Mouse (Mus musculus) hindbrain, embryonic 12.5 days (tissue): Measurements from ENCODE around the gene Dok3. TPM values are rescaled to one million over a fixed set of nuclear protein-coding genes. Genes with fewer than 3 reads are reported as not detected.
"Not testable (repeated sequence)": the region's sequence is repeated elsewhere in the genome, so short reads cannot be mapped to it uniquely, and the experiment has no call there.

ENCODE experiments used
- ATAC-seq: fragments of 200-750 bp; cut with Nextera tagmentation; 2 replicates; pipeline ENCODE4 v1.8.0; 2017; ENCODE audit warnings: moderate TSS enrichment; ENCODE audit not compliant: low FRiP score
- H3K27ac ChIP-seq: fragments of 300-500 bp; sonication (generic); 2 replicates; pipeline ENCODE4 v1.5.1; 2016; ENCODE audit warnings: mild to moderate bottlenecking
- H3K27me3 ChIP-seq: fragments of 300-500 bp; sonication (generic); 2 replicates; pipeline ENCODE4 v1.6.1; 2016; ENCODE audit warnings: mild to moderate bottlenecking
- H3K36me3 ChIP-seq: fragments of 300-500 bp; sonication (generic); 2 replicates; pipeline ENCODE4 v1.6.1; 2016; ENCODE audit warnings: mild to moderate bottlenecking
- H3K4me1 ChIP-seq: fragments of 300-500 bp; sonication (generic); 2 replicates; pipeline ENCODE4 v1.6.1; 2016
- H3K4me2 ChIP-seq: fragments of 300-500 bp; sonication (generic); replicated peaks from 2 replicates; pipeline ENCODE4 v1.6.1; 2016; ENCODE audit warnings: mild to moderate bottlenecking
- H3K4me3 ChIP-seq: fragments of 300-500 bp; sonication (generic); 2 replicates; pipeline ENCODE4 v1.5.1; 2016; ENCODE audit warnings: mild to moderate bottlenecking
- H3K9ac ChIP-seq: fragments of 300-500 bp; sonication (generic); 2 replicates; pipeline ENCODE4 v1.6.1; 2016; ENCODE audit warnings: mild to moderate bottlenecking, moderate library complexity
- H3K9me3 ChIP-seq: fragments of 300-500 bp; sonication (generic); replicated peaks from 2 replicates; pipeline ENCODE4 v1.6.1; 2016; ENCODE audit warnings: mild to moderate bottlenecking
- WGBS: fragments of 180-500 bp; shearing (Covaris S2); methylation state at CpG from one replicate; pipeline ENCODE4 v1.1.7; 2016; 5-methylcytosine and 5-hydroxymethylcytosine counted together
- polyA plus RNA-seq: library from polyadenylated mRNA; unstranded; fragments of >200 nt; fragmentation: Nextera tagmentation; extraction: Ambion mirVana; gene quantifications from 2 replicates; pipeline ENCODE4 v1.2.1, GENCODE M21; 2016

The Dok3 gene
- polyA plus RNA-seq = 3.7 and 4.7 TPM in 2 replicates

DNA sequence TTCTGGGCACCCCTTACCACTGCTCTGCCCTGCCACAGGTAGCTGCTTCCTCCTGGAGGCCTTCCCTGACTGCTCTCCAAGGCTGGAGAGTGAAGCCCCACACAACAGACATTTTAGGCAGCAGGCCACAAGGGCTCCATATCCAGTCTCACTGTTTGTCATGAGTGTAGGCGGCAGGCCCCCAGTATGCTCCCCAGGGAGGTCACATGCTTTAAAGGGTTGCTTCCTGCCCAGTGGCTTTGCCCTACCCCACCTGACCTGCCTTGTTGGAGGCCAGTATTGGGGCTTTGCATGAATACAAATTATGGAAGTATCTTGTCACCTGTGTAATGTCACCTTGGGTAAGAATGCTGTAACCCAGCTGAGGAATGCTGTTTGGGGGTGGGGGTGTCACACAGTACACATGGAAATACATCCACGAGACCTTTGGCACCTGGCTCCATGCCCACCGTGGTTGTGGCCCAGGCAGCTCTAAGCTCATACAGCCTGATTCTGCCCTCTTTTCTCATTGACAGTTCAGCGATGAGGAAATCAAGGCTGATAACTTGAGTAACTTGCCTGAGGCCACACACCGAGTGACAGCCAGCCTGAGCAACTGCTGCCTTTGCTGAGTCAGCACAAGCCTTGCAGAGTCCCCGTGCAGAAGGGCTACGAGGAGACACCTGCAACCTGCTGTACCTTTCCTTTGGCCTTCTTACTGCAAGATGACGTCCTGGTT lies at the start of gene Dok3:
Gene Dok3 (minus strand): TSS at position 99 of the 718 bp plus-strand sequence.
- H3K4me2 ChIP-seq = no peak within 1 kb of the TSS
- H3K36me3 ChIP-seq = peaks cover 59% of the 10 kb centered on the region
- H3K9ac ChIP-seq = no peak within 1 kb of the TSS
- ATAC-seq = no peak
- no peak within 1 kb of the TSS for H3K4me3 ChIP-seq
- WGBS = 85% methylated on average over 8 of the region's 8 CpGs
- H3K27me3 ChIP-seq = no peaks in the 10 kb centered on the region
- no peak within 1 kb of the TSS for H3K27ac ChIP-seq
- no peaks in the 10 kb centered on the region for H3K9me3 ChIP-seq
- H3K4me1 ChIP-seq = no peaks in the 10 kb centered on the region

DNA sequence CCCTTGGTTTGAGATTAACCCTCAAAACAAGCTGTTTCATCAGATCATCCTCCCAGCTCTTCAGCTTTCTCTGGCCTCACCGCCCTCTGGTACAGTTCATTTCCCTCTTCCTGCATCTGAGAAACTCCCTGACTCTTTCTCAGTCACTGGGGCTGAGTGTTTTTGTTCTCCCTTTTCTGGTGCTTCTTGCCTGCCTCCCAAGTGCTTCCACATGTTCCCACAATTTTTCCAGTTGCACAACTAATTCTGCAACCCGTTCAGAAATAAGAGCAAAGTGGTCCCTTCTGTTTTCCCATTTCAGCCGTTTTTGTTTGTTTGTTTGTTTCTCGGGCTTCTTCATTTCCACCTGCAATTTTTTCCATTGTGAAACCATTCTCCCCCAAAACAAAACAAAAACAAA lies 49.0 kb upstream of the Dok3 start:
- no peaks in the 10 kb centered on the region for H3K4me1 ChIP-seq
- no peaks in the 10 kb centered on the region for H3K9me3 ChIP-seq
- H3K4me2 ChIP-seq = no peak overlapping the region
- ATAC-seq = no peak
- no peak overlapping the region for H3K4me3 ChIP-seq
- no peak overlapping the region for H3K9ac ChIP-seq
- no peaks in the 10 kb centered on the region for H3K27me3 ChIP-seq
- no peaks in the 10 kb centered on the region for H3K36me3 ChIP-seq
- H3K27ac ChIP-seq = no peak overlapping the region
- WGBS = 76% methylated on average over 4 of the region's 4 CpGs

DNA sequence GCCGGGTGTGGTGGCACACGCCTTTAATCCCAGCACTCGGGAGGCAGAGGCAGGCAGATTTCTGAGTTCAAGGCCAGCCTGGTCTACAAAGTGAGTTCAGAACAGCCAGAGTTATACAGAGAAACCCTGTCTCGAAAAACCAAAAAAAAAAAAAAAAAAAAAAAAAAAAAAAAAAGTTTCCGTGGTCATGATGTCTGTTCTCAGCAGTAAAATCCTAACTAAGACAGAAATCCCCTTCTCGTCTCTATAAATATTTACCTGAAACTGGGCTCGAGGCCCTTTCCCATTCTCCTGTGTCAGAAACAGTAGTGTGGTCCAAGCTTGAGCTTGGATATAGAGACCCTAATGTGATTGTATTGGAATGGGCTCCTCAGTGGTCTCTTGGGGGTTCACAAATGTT lies 47.8 kb upstream of the Dok3 start:
- not testable (repeated sequence) for H3K4me2 ChIP-seq, H3K27me3 ChIP-seq, H3K9ac ChIP-seq, H3K4me3 ChIP-seq, H3K4me1 ChIP-seq, ATAC-seq, H3K9me3 ChIP-seq, H3K36me3 ChIP-seq, H3K27ac ChIP-seq
- WGBS = 87% methylated on average over 7 of the region's 7 CpGs

DNA sequence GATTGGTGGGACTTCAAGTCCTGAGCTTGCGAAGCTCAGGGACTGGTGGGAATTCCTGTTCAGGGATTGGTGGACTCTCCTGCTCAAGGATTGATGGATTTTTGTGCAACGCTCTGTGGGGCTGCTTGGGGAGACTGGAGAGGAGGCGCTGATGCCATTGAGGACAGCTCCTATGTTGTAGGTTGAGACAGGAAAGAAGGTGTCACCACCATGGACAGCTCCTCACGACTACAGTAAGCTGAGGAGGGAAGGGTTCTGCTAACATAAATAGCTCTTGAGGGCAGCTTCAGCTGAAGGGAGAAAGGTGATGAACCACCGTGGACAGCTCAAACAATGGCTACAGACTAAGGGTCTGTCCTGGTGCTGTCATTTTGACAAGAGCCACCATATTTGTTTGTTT lies 46.8 kb upstream of the Dok3 start:
- no peak for ATAC-seq
- H3K9me3 ChIP-seq = no peaks in the 10 kb centered on the region
- no peak overlapping the region for H3K9ac ChIP-seq
- no peaks in the 10 kb centered on the region for H3K36me3 ChIP-seq
- no peak overlapping the region for H3K27ac ChIP-seq
- no peak overlapping the region for H3K4me2 ChIP-seq
- no peaks in the 10 kb centered on the region for H3K27me3 ChIP-seq
- peaks cover 8% of the 10 kb centered on the region for H3K4me1 ChIP-seq
- 59% methylated on average over 5 of the region's 5 CpGs for WGBS
- H3K4me3 ChIP-seq = no peak overlapping the region

DNA sequence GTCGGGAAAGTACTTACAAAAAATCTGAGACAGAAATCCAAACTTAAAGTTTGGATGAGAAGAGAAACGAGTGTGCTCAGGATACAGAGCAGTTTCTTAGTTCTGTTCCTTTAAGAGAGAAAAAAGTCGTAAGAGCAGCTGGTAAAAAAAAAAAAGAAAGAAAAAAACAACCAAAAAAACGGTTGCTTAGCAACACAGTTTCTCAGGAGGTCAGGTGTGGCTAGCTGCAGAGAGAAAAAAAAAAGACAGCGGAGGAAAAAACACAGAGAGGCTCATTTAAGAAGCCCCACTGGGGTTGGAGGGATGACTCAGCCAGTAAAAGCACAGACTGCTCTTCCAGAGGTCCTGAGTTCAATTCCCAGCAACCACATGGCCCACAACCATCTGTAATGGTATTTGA lies 45.2 kb upstream of the Dok3 start:
- H3K9ac ChIP-seq = no peak overlapping the region
- no peaks in the 10 kb centered on the region for H3K36me3 ChIP-seq
- H3K4me3 ChIP-seq = no peak overlapping the region
- H3K27ac ChIP-seq = no peak overlapping the region
- ATAC-seq = no peak
- WGBS = 69% methylated on average over 5 of the region's 5 CpGs
- no peaks in the 10 kb centered on the region for H3K27me3 ChIP-seq
- H3K4me1 ChIP-seq = peaks cover 16% of the 10 kb centered on the region
- no peak overlapping the region for H3K4me2 ChIP-seq
- no peaks in the 10 kb centered on the region for H3K9me3 ChIP-seq

DNA sequence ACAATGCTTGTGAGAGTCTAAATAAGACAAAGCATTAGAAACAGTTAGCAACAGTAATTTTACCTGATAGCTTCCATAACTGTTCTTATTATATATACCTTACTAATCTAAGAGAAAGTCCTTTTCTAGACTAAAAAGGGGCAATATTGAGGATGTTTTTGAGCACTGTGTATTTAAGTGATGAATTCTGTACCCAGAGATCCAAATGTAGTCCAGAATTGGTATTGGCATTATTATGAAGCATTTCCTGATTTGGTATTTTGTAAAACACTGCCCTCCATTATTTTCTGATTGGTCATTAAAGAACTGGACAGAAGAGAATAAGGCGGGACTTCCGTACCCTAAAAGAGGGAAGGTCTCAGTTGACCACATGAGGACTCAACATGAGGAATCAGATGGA lies 44.3 kb upstream of the Dok3 start, which contains the start of gene Tmed9:
Gene Tmed9 (plus strand): TSS at position 301 of the 400 bp plus-strand sequence.
- ATAC-seq = no peak
- Histone ChIP-seq H3K9me3 (no peaks in the 10 kb centered on the region), H3K4me1 (peaks cover 21% of the 10 kb centered on the region), H3K27ac (no peak within 1 kb of the TSS), H3K36me3 (no peaks in the 10 kb centered on the region), H3K4me3 (no peak within 1 kb of the TSS), H3K4me2 (no peak within 1 kb of the TSS), H3K9ac (no peak within 1 kb of the TSS), H3K27me3 (no peaks in the 10 kb centered on the region)
- WGBS = 96% methylated on average over 2 of the region's 2 CpGs

DNA sequence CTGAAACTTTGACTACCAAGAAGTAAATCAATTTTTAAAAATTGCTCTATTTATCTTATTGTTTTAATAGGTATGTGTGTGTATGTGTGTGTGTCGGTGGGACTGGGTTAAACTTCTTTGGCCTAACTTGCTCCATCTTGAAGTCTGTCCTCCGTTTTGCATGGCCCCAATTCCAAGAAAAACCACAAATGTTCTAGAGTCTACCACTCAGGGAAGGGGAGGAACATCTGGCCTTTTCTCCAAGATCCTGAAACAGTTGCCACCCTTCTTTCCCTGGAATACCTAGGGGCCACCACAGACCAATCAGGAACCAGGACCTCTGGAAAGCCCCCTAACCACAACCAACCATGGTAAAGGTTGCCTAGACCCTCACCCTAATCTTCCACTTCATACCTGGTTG lies 42.9 kb upstream of the Dok3 start:
- Histone ChIP-seq H3K9ac (no peak overlapping the region), H3K4me1 (peaks cover 25% of the 10 kb centered on the region), H3K4me2 (peak overlapping the region; percentile 95), H3K27me3 (no peaks in the 10 kb centered on the region), H3K4me3 (no peak overlapping the region), H3K36me3 (0 out of 2 replicates have a peak, but pooled peaks cover 5% of the 10 kb centered on the region), H3K9me3 (no peaks in the 10 kb centered on the region), H3K27ac (no peak overlapping the region)
- no peak for ATAC-seq
- 88% methylated on average over 2 of the region's 2 CpGs for WGBS

DNA sequence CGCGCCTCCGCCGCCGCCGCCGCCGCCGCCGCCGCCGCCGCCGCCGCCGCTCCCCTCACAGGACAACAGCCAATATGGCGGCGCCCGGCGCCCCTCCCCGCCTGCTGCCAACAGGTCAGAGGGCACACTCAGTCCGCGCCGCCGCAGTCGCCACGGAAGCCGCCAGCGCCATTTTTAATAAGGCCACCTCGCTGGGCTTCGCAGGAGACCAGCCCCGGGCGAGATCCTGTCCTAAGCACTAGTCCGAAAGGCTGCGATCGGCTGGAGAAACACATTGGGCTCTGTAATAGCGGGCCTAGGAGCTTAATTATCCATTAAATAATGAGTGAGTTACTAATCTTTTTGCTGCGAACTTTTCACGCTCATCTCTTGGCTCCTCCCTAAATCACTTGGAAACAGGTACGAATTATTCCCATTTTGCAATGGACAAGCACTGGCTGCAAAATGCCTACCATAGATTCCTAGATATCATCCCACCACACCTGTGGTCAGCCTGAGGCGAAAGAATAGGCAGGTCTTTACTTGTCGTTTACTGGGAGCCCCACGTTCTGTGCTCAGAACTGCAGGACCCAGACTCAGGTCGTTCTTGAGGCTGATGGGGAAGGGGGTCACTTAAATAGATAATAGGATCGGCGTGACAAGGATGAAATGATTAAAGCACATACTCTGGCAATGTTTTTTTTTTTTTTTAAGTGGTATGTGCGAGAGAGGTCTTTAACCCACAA lies 42.1 kb upstream of the Dok3 start, which contains the start of gene Fam193b:
Gene Fam193b (minus strand): TSS at position 94 of the 725 bp plus-strand sequence.
- H3K4me1 ChIP-seq = peaks cover 25% of the 10 kb centered on the region
- 2% methylated on average over 40 of the region's 47 CpGs for WGBS
- peak; percentile 92 for ATAC-seq

DNA sequence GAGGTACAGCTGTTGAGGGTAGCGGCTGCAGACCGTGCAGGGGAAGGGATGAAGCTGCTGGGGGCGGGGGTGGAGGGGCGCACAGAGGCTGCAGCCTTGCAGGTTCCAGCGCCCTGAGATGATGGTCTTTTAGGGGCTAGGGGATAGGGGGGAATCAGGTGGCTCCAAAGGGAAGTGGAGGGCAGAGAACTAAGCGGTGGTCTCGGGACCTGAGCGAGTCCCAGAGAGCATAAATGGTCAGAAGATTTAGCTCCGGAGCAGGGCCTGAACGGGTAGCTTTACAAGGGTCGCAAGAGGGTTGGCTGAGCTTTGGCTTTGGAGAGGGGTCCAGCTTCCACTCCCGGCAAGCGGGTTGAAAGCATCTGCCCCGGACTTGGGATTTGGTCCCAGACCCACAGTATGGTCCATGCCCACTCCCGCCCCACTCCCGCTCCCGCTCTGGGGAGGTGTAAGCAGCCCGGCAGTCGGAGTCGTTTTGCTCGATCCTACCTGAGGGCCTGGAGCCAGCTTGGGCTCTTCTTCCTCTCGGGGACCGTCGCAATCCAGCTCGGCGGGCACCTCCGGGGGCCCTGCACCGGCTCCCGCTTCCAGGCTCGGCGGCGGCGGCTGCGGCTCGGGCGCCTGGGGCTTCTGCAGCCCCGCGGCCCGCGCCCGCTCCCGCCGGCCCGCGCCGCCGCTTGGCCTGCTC lies 41.3 kb upstream of the Dok3 start:
- H3K9ac ChIP-seq = peak overlapping the region; percentile 99
- H3K36me3 ChIP-seq = peaks cover 12% of the 10 kb centered on the region; the same call in 1 of the 2 replicates
- H3K27ac ChIP-seq = peak overlapping the region; percentile 93
- H3K4me3 ChIP-seq = peak overlapping the region; percentile 97
- H3K4me1 ChIP-seq = peaks cover 25% of the 10 kb centered on the region
- peak; percentile 86 for ATAC-seq
- H3K9me3 ChIP-seq = no peaks in the 10 kb centered on the region
- H3K27me3 ChIP-seq = no peaks in the 10 kb centered on the region
- WGBS = 0% methylated on average over 45 of the region's 47 CpGs
- H3K4me2 ChIP-seq = peak overlapping the region; percentile 95

More for the DNA sequence above, 42.1 kb upstream of the Dok3 start, which contains the start of gene Fam193b:
- H3K9me3 ChIP-seq = no peaks in the 10 kb centered on the region
- peak within 1 kb of the TSS; percentile 95 for H3K4me2 ChIP-seq
- H3K9ac ChIP-seq = peak within 1 kb of the TSS; percentile 99
- peak within 1 kb of the TSS; percentile 93 for H3K27ac ChIP-seq
- H3K4me3 ChIP-seq = peak within 1 kb of the TSS; percentile 97
- H3K27me3 ChIP-seq = no peaks in the 10 kb centered on the region
- 0 out of 2 replicates have a peak, but pooled peaks cover 5% of the 10 kb centered on the region for H3K36me3 ChIP-seq

DNA sequence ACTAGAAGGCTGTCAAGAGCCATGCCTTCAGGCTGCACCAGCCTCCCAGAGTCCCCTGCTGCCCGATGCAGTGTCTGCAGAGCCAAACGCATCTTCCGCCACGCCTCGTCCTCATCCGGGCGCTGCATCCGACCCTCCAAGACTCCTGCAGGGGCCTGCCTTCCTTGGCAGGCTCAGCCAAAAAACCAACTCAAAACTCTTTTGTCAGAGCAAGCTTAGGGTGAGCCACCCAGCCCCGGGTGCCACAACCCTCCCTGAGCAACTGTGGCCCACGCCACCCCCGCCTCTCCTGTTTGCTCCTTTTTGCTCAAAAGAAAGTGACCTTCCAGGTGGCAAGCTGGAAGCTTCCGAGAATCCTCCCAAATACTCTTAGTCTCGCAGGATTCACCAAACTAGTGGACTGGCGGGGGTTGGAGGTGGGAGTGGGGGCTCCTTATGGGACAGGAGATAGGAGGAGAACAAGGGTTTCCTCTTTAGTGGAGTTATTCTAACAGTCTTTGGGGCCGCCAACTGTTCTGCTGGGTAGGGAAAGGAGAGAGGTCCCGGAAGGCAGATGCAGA lies 40.7 kb upstream of the Dok3 start:
- H3K9ac ChIP-seq = peak overlapping the region; percentile 99
- no peaks in the 10 kb centered on the region for H3K9me3 ChIP-seq
- no peak for ATAC-seq
- peaks cover 25% of the 10 kb centered on the region for H3K4me1 ChIP-seq
- H3K27me3 ChIP-seq = no peaks in the 10 kb centered on the region
- peaks cover 12% of the 10 kb centered on the region; the same call in 1 of the 2 replicates for H3K36me3 ChIP-seq
- 7% methylated on average over 16 of the region's 16 CpGs for WGBS
- peak overlapping the region; percentile 93 for H3K27ac ChIP-seq
- peak overlapping the region; percentile 95 for H3K4me2 ChIP-seq
- peak overlapping the region; percentile 97 for H3K4me3 ChIP-seq

DNA sequence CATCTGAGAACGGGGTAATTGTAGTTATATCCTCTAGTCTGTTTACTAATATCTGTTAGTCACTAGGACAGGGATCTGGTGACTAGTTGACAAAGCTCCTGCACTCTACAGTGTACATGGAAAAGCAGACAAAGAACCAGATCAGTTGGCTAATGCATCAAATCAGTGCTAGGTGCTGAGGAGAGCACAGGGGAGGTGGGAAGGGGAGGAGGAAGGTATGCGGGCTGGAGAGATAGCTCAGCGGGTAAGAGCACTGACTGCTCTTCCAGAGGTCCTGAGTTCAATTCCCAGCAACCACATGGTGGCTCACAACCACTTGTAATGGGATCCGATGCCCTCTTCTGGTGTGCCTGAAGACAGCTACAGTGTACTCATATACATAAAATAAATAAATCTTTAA lies 39.4 kb upstream of the Dok3 start:
- ATAC-seq, H3K9ac ChIP-seq: not testable (repeated sequence)

DNA sequence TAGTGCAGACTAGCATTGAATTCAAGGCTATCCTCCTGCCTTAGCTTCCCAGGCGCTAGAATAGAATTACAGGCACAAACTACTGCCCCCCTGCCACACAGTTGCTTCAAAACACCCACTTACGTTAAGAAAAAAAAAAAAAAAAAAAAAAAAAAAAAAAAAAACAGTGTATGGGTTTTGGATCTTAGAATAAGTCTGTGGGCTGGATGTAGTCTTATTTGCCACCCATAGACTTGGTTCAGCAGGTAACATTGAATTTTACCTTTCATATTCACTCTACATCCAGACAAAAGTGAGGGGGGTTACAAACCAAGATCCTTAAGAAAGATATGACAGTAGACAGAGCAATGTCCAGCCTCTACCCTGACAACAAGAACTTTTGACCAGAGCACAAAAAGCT lies 38.9 kb upstream of the Dok3 start:
- Histone ChIP-seq H3K36me3 (peaks cover 19% of the 10 kb centered on the region), H3K9ac (no peak overlapping the region), H3K4me2 (no peak overlapping the region), H3K4me1 (peaks cover 25% of the 10 kb centered on the region), H3K9me3 (no peaks in the 10 kb centered on the region), H3K4me3 (no peak overlapping the region), H3K27me3 (no peaks in the 10 kb centered on the region), H3K27ac (no peak overlapping the region)
- no peak for ATAC-seq
- 94% methylated on average over 2 of the region's 2 CpGs for WGBS

More for the DNA sequence above, 39.4 kb upstream of the Dok3 start:
- H3K4me3 ChIP-seq, H3K27me3 ChIP-seq, H3K27ac ChIP-seq, H3K9me3 ChIP-seq, H3K4me2 ChIP-seq: not testable (repeated sequence)
- WGBS = 92% methylated on average over 4 of the region's 4 CpGs
- Histone ChIP-seq H3K36me3 (peaks cover 17% of the 10 kb centered on the region), H3K4me1 (peaks cover 25% of the 10 kb centered on the region)
